Mouse (Mus musculus) embryonic facial prominence, embryonic 11.5 days (tissue): ENCODE measurements around the gene Tmem8. TPM values are rescaled to one million over a fixed set of nuclear protein-coding genes. Genes with fewer than 3 reads are reported as not detected.

Source experiments
- ATAC-seq: fragments of 200-750 bp; cut with Nextera tagmentation; replicated peaks from 2 replicates; pipeline ENCODE4 v1.8.0; 2017; ENCODE audit warnings: low read depth; ENCODE audit not compliant: insufficient number of reproducible peaks, low FRiP score, low TSS enrichment
- DNase-seq: peaks from one replicate; pipeline ENCODE4 v3.0.0-alpha.2; 2015; ENCODE audit warnings: low spot score
- H3K27ac ChIP-seq: fragments of 300-500 bp; sonication (generic); replicated peaks from 2 replicates; pipeline ENCODE4 v1.5.1; 2014; ENCODE audit warnings: mild to moderate bottlenecking, low read depth, low read length, control low read depth
- H3K27me3 ChIP-seq: fragments of 300-500 bp; sonication (generic); 2 replicates; pipeline ENCODE4 v1.6.1; 2014; ENCODE audit warnings: mild to moderate bottlenecking, low read length, moderate library complexity, mixed read lengths; ENCODE audit not compliant: control insufficient read depth, insufficient read depth
- H3K36me3 ChIP-seq: fragments of 300-500 bp; sonication (generic); replicated peaks from 2 replicates; pipeline ENCODE4 v1.6.1; 2014; ENCODE audit warnings: low read depth, mild to moderate bottlenecking, low read length, moderate library complexity, mixed read lengths; ENCODE audit not compliant: control insufficient read depth, insufficient read depth
- H3K4me1 ChIP-seq: fragments of 300-500 bp; sonication (generic); 2 replicates; pipeline ENCODE4 v1.6.1; 2014; ENCODE audit warnings: low read length, mixed read lengths; ENCODE audit not compliant: control insufficient read depth, insufficient read depth
- H3K4me2 ChIP-seq: fragments of 300-500 bp; sonication (generic); 2 replicates; pipeline ENCODE4 v1.6.1; 2014; ENCODE audit warnings: low read depth, mild to moderate bottlenecking, control low read depth, low read length, moderate library complexity
- H3K4me3 ChIP-seq: fragments of 300-500 bp; sonication (generic); 2 replicates; pipeline ENCODE4 v1.5.1; 2014; ENCODE audit warnings: low read depth, low read length, control low read depth
- H3K9ac ChIP-seq: fragments of 300-500 bp; sonication (generic); replicated peaks from 2 replicates; pipeline ENCODE4 v1.6.1; 2014; ENCODE audit warnings: mild to moderate bottlenecking, control low read depth, low read length
- H3K9me3 ChIP-seq: fragments of 300-500 bp; sonication (generic); replicated peaks from 2 replicates; pipeline ENCODE4 v1.6.1; 2016; ENCODE audit warnings: mild to moderate bottlenecking, low read length, inconsistent platforms, mixed read lengths; ENCODE audit not compliant: control insufficient read depth
- WGBS: fragments of 180-500 bp; shearing (Covaris S2); extraction: QIAGEN DNeasy Blood & Tissue Kit; methylation state at CpG from one replicate; pipeline ENCODE4 v1.1.7; 2014; 5-methylcytosine and 5-hydroxymethylcytosine counted together
- polyA plus RNA-seq: library from polyadenylated mRNA; unstranded; fragments of >200 nt; fragmentation: Nextera tagmentation; extraction: Ambion mirVana; gene quantifications from 2 replicates; pipeline ENCODE4 v1.2.1, GENCODE M21; 2014

Gene Tmem8
- polyA plus RNA-seq, 1 experiment from 2014 or later = 0.48 TPM

GRCm38 (mm10) chr17:26078851-26079250 is 34.2 kb upstream of the Tmem8 start:
- Histone ChIP-seq H3K4me1 (no peaks in the 10 kb centered on the region), H3K27me3 (no peaks in the 10 kb centered on the region), H3K27ac (no peak overlapping the region), H3K36me3 (no peaks in the 10 kb centered on the region), H3K4me2 (no peak overlapping the region), H3K4me3 (no peak overlapping the region), H3K9ac (no peak overlapping the region), H3K9me3 (no peaks in the 10 kb centered on the region)
- ATAC-seq (no peak), DNase-seq (no peak)
- 79% methylated on average over 2 of the region's 2 CpGs for WGBS

- 48% methylated on average over 2 of the region's 2 CpGs for WGBS
- no peak overlapping the region for H3K4me3 ChIP-seq
- H3K9ac ChIP-seq = no peak overlapping the region
- no peaks in the 10 kb centered on the region for H3K9me3 ChIP-seq
- ATAC-seq (no peak), DNase-seq (no peak)
- no peak overlapping the region for H3K27ac ChIP-seq
- H3K36me3 ChIP-seq = no peaks in the 10 kb centered on the region
- H3K27me3 ChIP-seq = no peaks in the 10 kb centered on the region
- H3K4me1 ChIP-seq = no peaks in the 10 kb centered on the region
- no peak overlapping the region for H3K4me2 ChIP-seq
Measured at GRCm38 (mm10) chr17:26080867-26081266, 32.2 kb upstream of the Tmem8 start.

- H3K36me3 ChIP-seq = no peaks in the 10 kb centered on the region
- H3K9ac ChIP-seq = no peak overlapping the region
- H3K9me3 ChIP-seq = no peaks in the 10 kb centered on the region
- no peaks in the 10 kb centered on the region for H3K4me1 ChIP-seq
- no peak for ATAC-seq
- no peaks in the 10 kb centered on the region for H3K27me3 ChIP-seq
- 85% methylated on average over 9 of the region's 9 CpGs for WGBS
- no peak overlapping the region for H3K27ac ChIP-seq
- DNase-seq = no peak
- H3K4me2 ChIP-seq = no peak overlapping the region
- H3K4me3 ChIP-seq = no peak overlapping the region
Measured at GRCm38 (mm10) chr17:26087059-26087564, 26.0 kb upstream of the Tmem8 start.

- under 1% methylated on average over 32 of the region's 32 CpGs for WGBS
- 0 out of 2 replicates have a peak within 1 kb of the TSS, but pooled peaks have one; percentile 16 for H3K27ac ChIP-seq
Measured at GRCm38 (mm10) chr17:26089905-26090632, 23.0 kb upstream of the Tmem8 start, which contains the start of gene Decr2. Gene Decr2, minus strand, starts transcription at chr17:26090337.

GRCm38 (mm10) chr17:26094531-26095110 is 18.5 kb upstream of the Tmem8 start:
- Histone ChIP-seq H3K9ac (peak overlapping the region; percentile 80), H3K4me2 (peak overlapping the region; percentile 46), H3K36me3 (no peaks in the 10 kb centered on the region), H3K4me1 (no peaks in the 10 kb centered on the region), H3K27ac (no peak overlapping the region), H3K4me3 (peak overlapping the region; percentile 48), H3K27me3 (no peaks in the 10 kb centered on the region), H3K9me3 (no peaks in the 10 kb centered on the region)
- DNase-seq = peak; percentile 4
- ATAC-seq = 0 out of 2 replicates have a peak, but pooled peaks have one; percentile 7
- WGBS = 21% methylated on average over 9 of the region's 9 CpGs

More at GRCm38 (mm10) chr17:26089905-26090632, 23.0 kb upstream of the Tmem8 start, which contains the start of gene Decr2:
- DNase-seq (peak; percentile 95), ATAC-seq (peak; percentile 87)
- H3K36me3 ChIP-seq = no peaks in the 10 kb centered on the region
- peak within 1 kb of the TSS; percentile 43 for H3K4me3 ChIP-seq
- no peaks in the 10 kb centered on the region for H3K4me1 ChIP-seq
- H3K4me2 ChIP-seq = peak within 1 kb of the TSS; percentile 70
- H3K9ac ChIP-seq = peak within 1 kb of the TSS; percentile 64
- no peaks in the 10 kb centered on the region for H3K9me3 ChIP-seq
- no peaks in the 10 kb centered on the region for H3K27me3 ChIP-seq

- Histone ChIP-seq H3K9ac (peak within 1 kb of the TSS; percentile 80), H3K4me3 (peak within 1 kb of the TSS; percentile 48), H3K36me3 (no peaks in the 10 kb centered on the region), H3K4me2 (peak within 1 kb of the TSS; percentile 46), H3K9me3 (no peaks in the 10 kb centered on the region), H3K4me1 (no peaks in the 10 kb centered on the region), H3K27ac (peak within 1 kb of the TSS; percentile 22; the same call in 1 of the 2 replicates), H3K27me3 (no peaks in the 10 kb centered on the region)
- 4% methylated on average over 47 of the region's 47 CpGs for WGBS
- DNase-seq = peak; percentile 77
- peak; percentile 53 for ATAC-seq
Measured at GRCm38 (mm10) chr17:26095121-26095740, 17.9 kb upstream of the Tmem8 start, which contains the start of gene Nme4. Gene Nme4, minus strand, starts transcription at chr17:26095602.

GRCm38 (mm10) chr17:26098461-26098860 is 14.6 kb upstream of the Tmem8 start:
- no peak overlapping the region for H3K4me2 ChIP-seq
- no peaks in the 10 kb centered on the region for H3K27me3 ChIP-seq
- no peak overlapping the region for H3K9ac ChIP-seq
- H3K4me3 ChIP-seq = no peak overlapping the region
- ATAC-seq (no peak), DNase-seq (no peak)
- H3K9me3 ChIP-seq = no peaks in the 10 kb centered on the region
- H3K27ac ChIP-seq = no peak overlapping the region
- 92% methylated on average over 7 of the region's 7 CpGs for WGBS
- no peaks in the 10 kb centered on the region for H3K4me1 ChIP-seq
- no peaks in the 10 kb centered on the region for H3K36me3 ChIP-seq
